Mouse (Mus musculus): ENCODE results near the gene Ltbp2.

DNA sequence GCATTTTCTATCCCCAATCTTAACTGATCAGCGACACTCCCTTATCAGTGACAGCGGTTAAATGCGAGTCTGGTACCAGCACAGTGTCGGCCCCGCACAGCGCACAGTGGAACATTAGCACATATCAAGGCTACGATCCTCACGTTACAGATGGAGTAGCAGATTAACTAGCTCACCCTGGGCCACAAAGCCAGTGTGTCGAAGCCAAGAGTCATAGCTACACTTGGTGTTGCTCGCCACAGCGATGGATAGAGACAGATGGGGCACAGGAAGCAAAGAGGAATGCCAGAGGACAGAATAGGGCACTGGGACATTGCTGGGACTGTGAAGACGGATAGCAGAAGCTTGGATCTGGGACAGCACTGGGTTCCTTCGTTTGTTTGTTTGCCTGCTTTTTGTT, 69.0 kb downstream of the Ltbp2 start:
- TF ChIP-seq POLR2A (IDR thresholded peaks at IDR 0.05; ENCODE audit: insufficient read depth, low read depth, low read length) (no peak), CTCF (IDR thresholded peaks at IDR 0.05) (no peak)

Measured in heart, adult 2 months (tissue).